Mouse (Mus musculus) cortical plate, adult 2 months (tissue): ENCODE results near the gene Pou3f3.

ENCODE experiments used
- CTCF ChIP-seq: fragments of 200-500 bp; IDR thresholded peaks from 2 replicates; pipeline ENCODE4 v1.5.1; 2011; ENCODE audit warnings: mild to moderate bottlenecking, control low read depth, low read length; ENCODE audit not compliant: insufficient read depth; ENCODE audit errors: extremely low read depth
- POLR2A ChIP-seq: fragments of 200-500 bp; IDR thresholded peaks from 2 replicates; pipeline ENCODE4 v1.6.1; 2011; ENCODE audit warnings: mild to moderate bottlenecking, low read length, control low read depth; ENCODE audit not compliant: insufficient read depth; ENCODE audit errors: extremely low read depth

- peak; percentile 75 for TF ChIP-seq CTCF
- TF ChIP-seq POLR2A = 0 out of 2 replicates have a peak, but pooled peaks have one; percentile 23
Observed at GRCm38 (mm10) chr1:42691202-42692170, 4.1 kb upstream of the Pou3f3 start.
